23 mouse cellular contexts compared by ENCODE assay signal in genomic region chr19:56011292-56011691, GRCm38 (mm10).
DNase-seq lines count a peak whose midpoint lies in the region; ATAC-seq and TF ChIP-seq lines count a peak whose summit lies in the region.
"Had no signal": no experiment of that assay in that cellular context is flagged by ENCODE, and none has a peak within 500 bp of the region (broad histone marks: within the 10 kb centered on the region; RNA-seq: fewer than 3 reads in every experiment).

No protein-coding gene starts in this region.

- no peak overlapping the region for H3K4me3 ChIP-seq in midbrain, embryonic 10.5 days
- H3K4me3 ChIP-seq in midbrain, embryonic 11.5 days (ENCODE audit: low read depth, low read length): no peak overlapping the region
- no peak overlapping the region for H3K4me3 ChIP-seq in myocyte
- no peak overlapping the region for H3K4me3 ChIP-seq in limb, embryonic 10.5 days

- no peak for ATAC-seq in midbrain, embryonic 11.5 days (ENCODE audit: low FRiP score)
- ATAC-seq: activated CD4-positive, CD25-positive, alpha-beta regulatory T cell, adult 4 months; CD4-positive, CD25-positive, alpha-beta regulatory T cell, adult 4 months; Patski had no signal

- no peak overlapping the region for H3ac ChIP-seq in myocyte (ENCODE audit: control insufficient read depth, insufficient read length)

- H3K27ac ChIP-seq in midbrain, embryonic 10.5 days (replicated peaks): 0 out of 2 replicates have a peak overlapping the region, but pooled peaks have one; percentile 13
- H3K27ac ChIP-seq in midbrain, embryonic 11.5 days (ENCODE audit: low read depth, low read length): no peak overlapping the region
- no peak overlapping the region for H3K27ac ChIP-seq in limb, embryonic 10.5 days

- no peaks in the 10 kb centered on the region for H3K79me2 ChIP-seq in myocyte (ENCODE audit: control insufficient read depth, insufficient read depth)

- no peaks in the 10 kb centered on the region for H3K36me3 ChIP-seq in midbrain, embryonic 10.5 days
- H3K36me3 ChIP-seq in midbrain, embryonic 11.5 days (ENCODE audit: control insufficient read depth, insufficient read depth, low read length): no peaks in the 10 kb centered on the region
- H3K36me3 ChIP-seq in myocyte (ENCODE audit: control insufficient read depth, insufficient read depth): no peaks in the 10 kb centered on the region
- no peaks in the 10 kb centered on the region for H3K36me3 ChIP-seq in limb, embryonic 10.5 days
- H3K36me3 ChIP-seq: G1E had no signal

- no peak overlapping the region for H3K9ac ChIP-seq in midbrain, embryonic 11.5 days (ENCODE audit: low read length)

- H3K27me3 ChIP-seq in midbrain, embryonic 10.5 days (ENCODE audit: low read depth, poor library complexity, severe bottlenecking): no peaks in the 10 kb centered on the region
- no peaks in the 10 kb centered on the region for H3K27me3 ChIP-seq in midbrain, embryonic 11.5 days (ENCODE audit: control insufficient read depth, insufficient read depth, low read length)
- H3K27me3 ChIP-seq in myocyte (ENCODE audit: control insufficient read depth, insufficient read depth, insufficient read length): no peaks in the 10 kb centered on the region
- H3K27me3 ChIP-seq in limb, embryonic 10.5 days (ENCODE audit: low read depth, poor library complexity, severe bottlenecking): 0 out of 2 replicates have a peak, but pooled peaks cover 7% of the 10 kb centered on the region
- H3K27me3 ChIP-seq: Patski had no signal

- no peak for TF ChIP-seq POLR2A in myocyte (IDR thresholded peaks at IDR 0.05; ENCODE audit: insufficient read length, low read depth)

- peaks cover 10% of the 10 kb centered on the region for H3K4me1 ChIP-seq in midbrain, embryonic 10.5 days
- H3K4me1 ChIP-seq in midbrain, embryonic 11.5 days (ENCODE audit: control insufficient read depth, insufficient read depth, low read length): peaks cover under 1% of the 10 kb centered on the region; the same call in 1 of the 2 replicates
- H3K4me1 ChIP-seq in limb, embryonic 10.5 days: peaks cover 22% of the 10 kb centered on the region

- peaks cover 3% of the 10 kb centered on the region for H3K9me3 ChIP-seq in midbrain, embryonic 10.5 days (replicated peaks)
- no peaks in the 10 kb centered on the region for H3K9me3 ChIP-seq in midbrain, embryonic 11.5 days (ENCODE audit: control insufficient read depth, low read length)
- H3K9me3 ChIP-seq in limb, embryonic 10.5 days (replicated peaks): no peaks in the 10 kb centered on the region

- DNase-seq in midbrain, embryonic 10.5 days (ENCODE audit: low spot score): no peak
- DNase-seq in midbrain, embryonic 11.5 days (ENCODE audit: low spot score, missing footprints): no peak
- DNase-seq in 3T3-L1 (ENCODE audit: low read depth, low spot score) (peak; percentile 45), MN1 (ENCODE audit: low spot score) (peak; percentile 51)
- no peak for DNase-seq in gastrocnemius, adult 18-20 months (ENCODE audit: low spot score)
- no peak for DNase-seq in cerebellum, adult 11-12 months
- DNase-seq in limb, embryonic 10.5 days (ENCODE audit: low spot score): no peak
- DNase-seq: adrenal gland, adult 2 months; adrenal gland, adult 8-10 months; adrenal gland, postnatal 10 days; adrenal gland, postnatal 14 days; adrenal gland, postnatal 25 days; adrenal gland, postnatal 36 days; B cell, adult 2 months; cerebellum, adult 11 months; cerebellum, adult 18-20 months; cerebellum, adult 2 months; cerebellum, adult 8-10 months had no signal

- H3K4me2 ChIP-seq in midbrain, embryonic 11.5 days: no peak overlapping the region
- H3K4me2 ChIP-seq in myocyte (ENCODE audit: low read depth): no peak overlapping the region

TF ChIP-seq in myocyte, 11 proteins besides CTCF, POLR2A, EP300 and RAD21:
- TF ChIP-seq CEBPB (IDR thresholded peaks at IDR 0.05; ENCODE audit: insufficient read depth, poor library complexity, severe bottlenecking) (peak; percentile 90), TCF3 (IDR thresholded peaks at IDR 0.05; ENCODE audit: insufficient read length, low read depth) (no peak)

Comparison
In these comparisons a context has a peak if more than half of its experiments do, and no peak if none do; other contexts are left out.
1. DNase-seq: peak in 3T3-L1 (single experiment) and MN1 (single experiment); none in midbrain, embryonic 10.5 days (single experiment), midbrain, embryonic 11.5 days (single experiment), gastrocnemius, adult 18-20 months (single experiment), cerebellum, adult 11-12 months (single experiment) and limb, embryonic 10.5 days (single experiment).